Mouse (Mus musculus): Measurements from ENCODE around the gene Glyctk.
"Not testable (repeated sequence)": the region's sequence is repeated elsewhere in the genome, so short reads cannot be mapped to it uniquely, and the experiment has no call there.

Glyctk gene

GRCm38 (mm10) chr9:106179454-106179853 lies 21.5 kb upstream of the Glyctk start:
- in situ Hi-C loops (cut with MboI, MseI): loop anchor here (25.0 kb wide), 1 partner anchor 1383 kb away; the partner anchor contains the start of genes Hyal2, Rassf1 and Tusc2

DNA sequence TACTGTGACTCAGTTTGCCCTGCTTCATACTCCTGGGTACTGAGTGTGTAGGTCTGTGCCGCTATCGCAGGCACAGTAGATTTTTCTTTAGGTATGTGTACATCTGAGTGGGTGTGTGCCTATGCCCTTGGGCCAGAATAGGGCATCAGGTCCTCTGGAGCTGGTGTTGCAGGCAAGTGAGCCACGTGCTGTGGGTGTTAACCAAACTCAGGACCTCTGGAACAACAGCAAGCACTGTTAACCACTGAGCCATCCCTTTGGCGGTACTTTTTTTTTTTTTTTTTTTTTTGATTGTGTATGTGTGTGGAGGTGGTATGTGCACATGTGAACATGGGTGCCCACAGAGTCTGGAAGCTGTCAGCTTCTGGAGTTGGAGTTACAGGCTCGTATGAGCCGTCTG lies 19.9 kb upstream of the Glyctk start:
- in situ Hi-C loops (cut with MboI, MseI): loop anchor here (25.0 kb wide), 1 partner anchor 1385 kb away; the partner anchor contains the start of genes Hyal2, Rassf1 and Tusc2

DNA sequence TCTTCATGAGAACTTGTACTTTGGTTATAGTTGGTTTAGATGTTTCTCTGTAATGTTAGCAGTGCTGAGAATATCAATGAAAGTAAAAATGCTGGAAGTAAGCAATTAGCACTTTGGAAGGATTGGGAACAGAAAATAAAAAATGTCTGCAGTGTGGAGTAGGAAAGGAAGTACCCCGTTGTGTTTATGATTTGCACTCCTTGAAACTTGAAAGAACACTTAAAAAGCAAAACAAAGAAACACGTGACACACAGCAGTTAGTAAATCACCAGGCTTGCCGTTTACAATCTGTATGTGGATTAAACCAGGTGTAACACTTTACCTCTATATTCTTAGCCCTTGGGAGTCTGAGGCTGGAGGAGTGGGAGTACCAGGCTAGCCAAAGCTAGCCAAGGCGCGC lies 18.8 kb upstream of the Glyctk start:
- in situ Hi-C loops (cut with MboI, MseI): loop anchor here (25.0 kb wide), 1 partner anchor 1386 kb away; the partner anchor contains the start of genes Hyal2, Rassf1 and Tusc2

- in situ Hi-C loops (cut with MboI, MseI): loop anchor here (25.0 kb wide), 1 partner anchor 1387 kb away; the partner anchor contains the start of genes Hyal2, Rassf1 and Tusc2
Observed at GRCm38 (mm10) chr9:106175552-106176200, 17.7 kb upstream of the Glyctk start.

DNA sequence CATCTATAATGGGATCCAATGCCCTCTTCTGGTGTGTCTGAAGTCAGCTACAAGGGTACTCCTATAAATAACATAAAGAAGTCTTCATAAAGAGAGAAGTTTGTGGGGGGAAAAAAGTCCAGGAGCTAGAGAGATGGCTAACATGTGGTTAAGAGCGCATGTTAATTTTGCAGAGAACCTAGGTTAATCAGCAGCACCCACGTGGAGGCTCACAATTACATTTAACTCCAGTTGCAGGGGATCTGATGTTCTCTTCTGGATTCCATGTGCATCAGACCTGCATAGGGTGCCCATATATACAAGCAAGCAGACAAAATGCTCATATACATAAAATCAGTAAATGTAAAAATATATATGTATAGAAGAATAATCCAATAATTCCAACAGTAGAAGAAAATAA lies 15.4 kb upstream of the Glyctk start:
- in situ Hi-C loops (cut with MboI, MseI): no loop called here

DNA sequence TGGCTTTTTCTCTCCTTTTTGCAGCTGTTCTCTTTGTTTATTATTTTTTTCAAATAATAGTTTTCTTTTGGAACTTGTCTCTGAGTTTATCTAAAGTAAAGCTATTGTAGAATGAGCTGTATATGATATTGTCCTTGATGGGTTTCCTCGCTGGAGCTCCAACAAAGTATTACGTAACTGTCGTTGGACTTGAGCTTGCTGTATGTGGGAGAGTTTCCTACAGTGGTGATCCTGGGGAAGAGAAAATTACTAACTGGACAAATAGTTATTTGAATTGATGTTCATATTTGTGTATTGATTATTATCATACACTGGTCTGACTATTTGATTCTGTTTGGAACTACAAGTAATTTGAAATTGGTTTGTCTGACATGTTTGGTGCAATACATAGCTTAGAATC lies 14.6 kb upstream of the Glyctk start:
- in situ Hi-C loops (cut with MboI, MseI): no loop called here

GRCm38 (mm10) chr9:106171346-106172158 lies 13.6 kb upstream of the Glyctk start:
- in situ Hi-C loops (cut with MboI, MseI): no loop called here

- in situ Hi-C loops (cut with MboI, MseI): no loop called here
Observed at GRCm38 (mm10) chr9:106170556-106171345, 12.8 kb upstream of the Glyctk start, which contains the start of gene Wdr82. Wdr82 (plus strand) TSS chr9:106170928.

DNA sequence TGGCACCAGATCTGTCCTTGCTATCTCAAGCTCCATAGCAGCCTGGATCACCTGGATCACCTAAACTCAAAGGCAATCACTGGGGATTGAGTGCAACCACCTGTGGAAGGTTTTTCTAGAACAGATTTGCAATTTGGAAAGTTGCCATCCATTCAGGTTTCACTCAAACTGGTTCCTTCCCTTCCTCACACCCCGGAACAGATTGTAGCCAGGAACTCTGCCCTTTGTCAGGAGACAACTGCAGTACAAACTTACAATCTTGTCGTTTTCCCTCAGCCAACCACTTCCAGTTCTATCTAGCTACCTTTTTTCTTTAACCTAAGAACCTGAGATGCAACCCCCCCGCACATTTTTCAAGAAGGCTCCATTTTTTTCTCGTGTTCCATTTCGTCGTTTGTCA lies 12.0 kb upstream of the Glyctk start:
- in situ Hi-C loops (cut with MboI, MseI): no loop called here

- in situ Hi-C loops (cut with MboI, MseI): not testable (repeated sequence)
Observed at GRCm38 (mm10) chr9:106169006-106169405, 11.1 kb upstream of the Glyctk start.

DNA sequence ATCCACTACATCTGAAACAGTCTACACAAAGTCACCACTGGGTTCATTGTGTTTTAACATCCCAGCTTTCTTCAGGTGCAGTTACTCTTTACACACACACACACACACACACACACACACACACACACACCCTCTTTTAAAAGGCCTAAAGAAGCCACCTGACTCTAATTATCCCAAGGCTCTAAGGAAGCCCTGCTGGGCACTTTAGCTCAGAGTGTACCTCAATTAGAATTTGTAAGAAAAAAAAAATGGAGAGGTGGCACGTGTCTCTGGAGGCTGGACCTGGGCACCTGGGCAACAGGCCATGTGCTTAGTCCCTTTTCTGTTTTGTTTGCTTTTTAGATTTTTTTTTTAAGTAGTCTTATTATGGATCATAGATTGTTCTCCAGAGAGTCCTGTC lies 9.8 kb upstream of the Glyctk start:
- in situ Hi-C loops (cut with MboI, MseI): no loop called here

DNA sequence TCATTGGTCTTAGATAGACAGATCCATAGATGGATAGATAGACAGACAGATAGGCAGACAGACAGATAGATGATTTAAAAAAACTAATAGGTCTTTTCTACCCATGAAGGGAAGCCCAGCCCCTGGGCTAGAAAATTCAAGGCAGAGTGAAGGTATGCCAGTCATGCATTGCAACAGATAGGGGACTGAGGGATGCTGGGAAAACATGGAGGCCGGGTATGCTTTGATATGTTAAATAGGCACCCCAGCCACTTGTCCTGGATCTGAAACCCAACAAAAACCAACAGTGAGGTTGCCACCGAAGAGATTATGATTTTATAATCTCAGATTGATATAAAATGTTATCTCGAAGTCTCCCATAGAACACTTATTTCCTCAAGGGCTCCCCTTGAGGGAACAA lies 9.3 kb upstream of the Glyctk start:
- in situ Hi-C loops (cut with MboI, MseI): no loop called here

- in situ Hi-C loops (cut with MboI, MseI): no loop called here
Observed at GRCm38 (mm10) chr9:106166709-106167108, 8.8 kb upstream of the Glyctk start.

GRCm38 (mm10) chr9:106160426-106160825 lies 2.5 kb upstream of the Glyctk start:
- in situ Hi-C loops (cut with MboI, MseI): no loop called here

DNA sequence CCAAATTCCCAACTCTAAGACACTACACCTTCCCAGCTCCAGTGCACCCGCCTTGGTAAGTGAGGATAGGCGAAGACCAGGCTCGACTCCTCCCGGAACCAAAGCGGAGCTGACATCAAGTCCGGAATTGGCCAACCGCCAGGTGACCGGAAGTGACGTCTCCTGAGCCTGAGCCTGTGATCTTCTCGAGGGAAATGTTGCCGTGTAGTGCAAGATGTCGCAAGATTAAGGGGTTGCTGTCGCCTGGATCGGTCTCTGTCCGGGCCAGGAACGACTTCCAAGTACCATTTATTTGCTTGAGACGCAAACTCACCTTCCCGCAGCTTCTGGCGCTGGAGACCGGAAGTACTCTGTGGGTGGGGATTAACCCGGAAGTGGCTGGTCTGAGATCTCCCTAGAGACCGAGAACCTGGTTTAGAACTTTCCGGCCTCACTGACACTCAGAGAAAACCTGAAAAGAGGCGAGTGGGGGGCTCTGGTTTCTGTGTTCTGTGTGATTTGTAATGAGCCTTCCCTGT lies 1.9 kb upstream of the Glyctk start:
- in situ Hi-C loops (cut with MboI, MseI): no loop called here

DNA sequence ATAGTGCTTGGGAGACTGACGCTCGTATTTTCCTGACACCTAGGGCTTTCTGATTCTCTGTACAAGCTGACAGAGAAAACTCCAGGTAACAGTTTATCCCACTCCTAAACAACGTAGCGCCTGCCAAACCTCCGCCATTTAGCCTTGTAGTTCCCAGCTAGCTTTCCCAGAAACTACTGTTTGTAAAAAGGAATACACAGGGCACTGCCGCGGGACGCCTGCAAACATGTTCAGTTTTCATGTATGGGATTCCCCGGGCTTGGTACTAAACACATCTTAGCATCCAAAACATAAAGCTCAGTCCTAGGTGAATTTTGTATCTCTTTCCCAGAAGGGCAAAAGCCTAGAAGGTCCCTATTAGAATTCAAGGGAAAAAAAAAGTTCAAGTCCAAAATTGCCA lies 1.3 kb upstream of the Glyctk start:
- in situ Hi-C loops (cut with MboI, MseI): no loop called here

DNA sequence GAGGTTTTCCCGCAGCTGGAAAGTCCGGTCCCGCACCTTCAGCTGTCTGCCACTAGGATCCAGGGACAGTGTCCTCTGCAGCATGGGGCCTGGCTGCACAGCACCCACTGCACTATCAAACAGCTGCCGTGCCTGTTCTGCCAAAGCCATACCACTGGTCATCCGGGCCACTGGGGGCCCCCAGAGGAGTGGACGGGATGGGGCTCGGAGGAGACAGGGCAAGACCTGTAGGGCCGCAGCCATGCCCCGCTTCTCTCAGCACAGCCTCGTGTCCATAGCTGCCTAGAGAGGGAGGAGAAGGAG lies 364 bp downstream of the Glyctk start:
- in situ Hi-C loops (cut with MboI, MseI): no loop called here

- in situ Hi-C loops (cut with MboI, MseI): no loop called here
Observed at GRCm38 (mm10) chr9:106156921-106157622, 866 bp downstream of the Glyctk start.

GRCm38 (mm10) chr9:106156419-106156818 lies 1.5 kb downstream of the Glyctk start:
- in situ Hi-C loops (cut with MboI, MseI): no loop called here

DNA sequence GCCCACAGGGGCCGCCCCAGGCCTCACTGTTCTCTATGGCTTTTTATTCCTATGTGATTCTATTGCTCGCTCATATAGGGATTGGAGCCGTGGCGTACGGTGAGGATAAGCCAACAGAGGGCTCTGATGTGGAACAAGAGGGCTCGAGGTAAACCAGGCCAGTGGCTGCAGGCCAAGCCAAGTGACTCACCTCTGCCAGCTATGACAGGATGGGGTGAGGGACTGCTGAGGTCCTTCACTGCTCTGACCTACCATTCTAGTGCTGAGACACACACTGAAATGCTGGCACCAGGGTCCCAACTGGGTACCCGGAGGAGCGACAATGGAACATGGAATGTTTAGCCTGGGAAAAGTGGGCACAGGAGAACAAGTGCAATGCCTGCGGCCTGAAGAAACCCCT lies 3.8 kb downstream of the Glyctk start:
- in situ Hi-C loops (cut with MboI, MseI): no loop called here

DNA sequence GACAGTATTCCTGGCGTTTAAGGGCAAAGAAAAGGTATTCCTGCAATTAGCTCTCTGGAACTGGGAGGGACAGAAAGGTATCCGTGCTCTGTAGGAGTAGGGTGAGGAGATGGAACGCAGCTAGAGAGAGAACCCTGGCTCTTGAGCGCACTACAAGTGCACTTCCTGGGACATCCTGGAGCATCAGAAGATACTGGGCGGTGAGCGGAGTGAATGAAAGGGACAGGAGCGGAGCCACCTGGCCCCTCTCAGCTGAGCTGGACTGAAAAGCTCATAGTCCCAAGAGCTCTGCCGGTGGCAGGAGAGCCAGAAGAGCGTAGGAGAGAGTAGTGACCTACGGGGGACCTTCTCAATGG lies 8.6 kb downstream of the Glyctk start:
- in situ Hi-C loops (cut with MboI, MseI): no loop called here
